Mouse (Mus musculus) midbrain, postnatal 0 days (tissue): ENCODE measurements around the gene Pknox2. TPM values are rescaled to one million over a fixed set of nuclear protein-coding genes. Genes with fewer than 3 reads are reported as not detected.

Experiments used
- ATAC-seq: fragments of 200-750 bp; cut with Nextera tagmentation; 2 replicates; pipeline ENCODE4 v1.8.0; 2017; ENCODE audit warnings: moderate number of reproducible peaks, mild to moderate bottlenecking, moderate TSS enrichment, moderate library complexity; ENCODE audit not compliant: low FRiP score
- DNase-seq: peaks from one replicate; pipeline ENCODE4 v3.0.0-alpha.2; 2015; ENCODE audit warnings: low spot score
- H3K27ac ChIP-seq: fragments of 300-500 bp; sonication (generic); 2 replicates; pipeline ENCODE4 v1.5.1; 2014; ENCODE audit warnings: low read depth, mild to moderate bottlenecking, low read length, mixed read lengths
- H3K27me3 ChIP-seq: fragments of 300-500 bp; sonication (generic); 2 replicates; pipeline ENCODE4 v1.6.1; 2014; ENCODE audit warnings: low read length, control low read depth, mixed read lengths; ENCODE audit not compliant: insufficient read depth
- H3K36me3 ChIP-seq: fragments of 300-500 bp; sonication (generic); 2 replicates; pipeline ENCODE4 v1.6.1; 2014; ENCODE audit warnings: low read length, control low read depth, mixed read lengths; ENCODE audit not compliant: insufficient read depth
- H3K4me1 ChIP-seq: fragments of 300-500 bp; sonication (generic); 2 replicates; pipeline ENCODE4 v1.6.1; 2014; ENCODE audit warnings: mild to moderate bottlenecking, control low read depth, antibody characterized with exemption, low read length, mixed read lengths; ENCODE audit not compliant: insufficient read depth
- H3K4me2 ChIP-seq: fragments of 300-500 bp; sonication (generic); 2 replicates; pipeline ENCODE4 v1.6.1; 2014; ENCODE audit warnings: low read depth, mild to moderate bottlenecking, low read length, mixed read lengths; ENCODE audit not compliant: poor library complexity, severe bottlenecking
- H3K4me3 ChIP-seq: fragments of 300-500 bp; sonication (generic); 2 replicates; pipeline ENCODE4 v1.5.1; 2014; ENCODE audit warnings: low read depth, mild to moderate bottlenecking, low read length, moderate library complexity
- H3K9ac ChIP-seq: fragments of 300-500 bp; sonication (generic); replicated peaks from 2 replicates; pipeline ENCODE4 v1.6.1; 2014; ENCODE audit warnings: mild to moderate bottlenecking, low read length, moderate library complexity, mixed read lengths; ENCODE audit not compliant: poor library complexity, severe bottlenecking
- H3K9me3 ChIP-seq: fragments of 300-500 bp; sonication (generic); 2 replicates; pipeline ENCODE4 v1.6.1; 2016; ENCODE audit warnings: low read length, control low read depth
- CTCF ChIP-seq: IDR thresholded peaks from 2 replicates; pipeline ENCODE4 v1.5.1; 2016; ENCODE audit warnings: antibody characterized with exemption, mild to moderate bottlenecking
- WGBS: fragments of 180-500 bp; shearing (Covaris S2); extraction: QIAGEN DNeasy Blood & Tissue Kit; methylation state at CpG from one replicate; pipeline ENCODE4 v1.1.7; 2014; 5-methylcytosine and 5-hydroxymethylcytosine counted together
- polyA plus RNA-seq: library from polyadenylated mRNA; unstranded; fragments of >200 nt; fragmentation: Nextera tagmentation; extraction: Ambion mirVana; gene quantifications from 2 replicates; pipeline ENCODE4 v1.2.1, GENCODE M21; 2015
- total RNA-seq: library from RNA; depleted of rRNA; stranded (reverse); fragments of >200 nt; gene quantifications from 2 replicates; pipeline ENCODE4 v1.2.3, GENCODE M21; 2014

Gene Pknox2
- total and polyA plus RNA-seq, 2 experiments from 2014 or later: 23.6 to 26.6 TPM

GRCm38 (mm10) chr9:36870263-36870662 is 276.9 kb downstream of the Pknox2 start:
- DNase-seq (no peak), ATAC-seq (no peak)
- Histone ChIP-seq H3K4me2 (no peak overlapping the region), H3K4me3 (no peak overlapping the region), H3K9ac (no peak overlapping the region), H3K36me3 (peaks cover 62% of the 10 kb centered on the region), H3K9me3 (no peaks in the 10 kb centered on the region), H3K4me1 (no peaks in the 10 kb centered on the region), H3K27ac (no peak overlapping the region), H3K27me3 (no peaks in the 10 kb centered on the region)
- no peak for TF ChIP-seq CTCF
- WGBS: 36% methylated on average over 1 of the region's 1 CpGs

GRCm38 (mm10) chr9:36868662-36869061 is 278.5 kb downstream of the Pknox2 start:
- no peak for TF ChIP-seq CTCF
- Histone ChIP-seq H3K9ac (no peak overlapping the region), H3K36me3 (peaks cover 67% of the 10 kb centered on the region), H3K4me3 (no peak overlapping the region), H3K4me2 (no peak overlapping the region), H3K27me3 (no peaks in the 10 kb centered on the region), H3K4me1 (no peaks in the 10 kb centered on the region), H3K9me3 (no peaks in the 10 kb centered on the region), H3K27ac (no peak overlapping the region)
- ATAC-seq: no peak
- no peak for DNase-seq
- 96% methylated on average over 6 of the region's 6 CpGs for WGBS

- Histone ChIP-seq H3K27me3 (no peaks in the 10 kb centered on the region), H3K9ac (no peak overlapping the region), H3K4me1 (no peaks in the 10 kb centered on the region), H3K4me3 (no peak overlapping the region), H3K4me2 (no peak overlapping the region), H3K36me3 (peaks cover 62% of the 10 kb centered on the region), H3K27ac (no peak overlapping the region), H3K9me3 (no peaks in the 10 kb centered on the region)
- DNase-seq (peak; percentile 33), ATAC-seq (no peak; the same call in 1 of the 2 replicates)
- no peak for TF ChIP-seq CTCF
- 44% methylated on average over 4 of the region's 4 CpGs for WGBS
These were observed 282.1 kb downstream of the Pknox2 start for GRCm38 (mm10) chr9:36864862-36865813.

- ATAC-seq (no peak), DNase-seq (no peak)
- Histone ChIP-seq H3K27me3 (no peaks in the 10 kb centered on the region), H3K4me3 (no peak overlapping the region), H3K27ac (no peak overlapping the region), H3K9me3 (no peaks in the 10 kb centered on the region), H3K9ac (no peak overlapping the region), H3K4me1 (no peaks in the 10 kb centered on the region), H3K4me2 (no peak overlapping the region), H3K36me3 (peaks cover 52% of the 10 kb centered on the region)
- no peak for TF ChIP-seq CTCF
- 66% methylated on average over 3 of the region's 3 CpGs for WGBS
These were observed 283.5 kb downstream of the Pknox2 start for GRCm38 (mm10) chr9:36863694-36864093.

GRCm38 (mm10) chr9:36862576-36862975 is 284.6 kb downstream of the Pknox2 start:
- WGBS: 95% methylated on average over 2 of the region's 2 CpGs
- DNase-seq (no peak), ATAC-seq (no peak)
- H3K4me3 ChIP-seq: no peak overlapping the region
- no peak overlapping the region for H3K27ac ChIP-seq
- peaks cover 43% of the 10 kb centered on the region for H3K36me3 ChIP-seq
- no peak overlapping the region for H3K9ac ChIP-seq
- no peaks in the 10 kb centered on the region for H3K9me3 ChIP-seq
- H3K4me2 ChIP-seq: no peak overlapping the region
- TF ChIP-seq CTCF: no peak
- no peaks in the 10 kb centered on the region for H3K27me3 ChIP-seq
- H3K4me1 ChIP-seq: no peaks in the 10 kb centered on the region

- Histone ChIP-seq H3K9me3 (no peaks in the 10 kb centered on the region), H3K4me1 (no peaks in the 10 kb centered on the region), H3K9ac (no peak overlapping the region), H3K27ac (no peak overlapping the region), H3K4me2 (no peak overlapping the region), H3K36me3 (peaks cover 33% of the 10 kb centered on the region), H3K4me3 (no peak overlapping the region), H3K27me3 (no peaks in the 10 kb centered on the region)
- ATAC-seq (no peak), DNase-seq (peak; percentile 82)
- WGBS: 18% methylated on average over 4 of the region's 4 CpGs
- TF ChIP-seq CTCF: peak; percentile 5; the same call in 1 of the 2 replicates
These were observed 288.5 kb downstream of the Pknox2 start for GRCm38 (mm10) chr9:36858677-36859076.
